Mouse (Mus musculus) intestine, postnatal 0 days (tissue): ENCODE results near the gene Stoml3. TPM values are rescaled to one million over a fixed set of nuclear protein-coding genes. Genes with fewer than 3 reads are reported as not detected.

Experiments
- ATAC-seq: fragments of 200-750 bp; cut with Nextera tagmentation; 2 replicates; pipeline ENCODE4 v1.8.0; 2017; ENCODE audit warnings: mild to moderate bottlenecking, moderate TSS enrichment, moderate library complexity
- H3K27ac ChIP-seq: fragments of 300-500 bp; sonication (generic); 2 replicates; pipeline ENCODE4 v1.5.1; 2014; ENCODE audit warnings: mild to moderate bottlenecking, low read depth, low read length, moderate library complexity
- H3K27me3 ChIP-seq: fragments of 300-500 bp; sonication (generic); replicated peaks from 2 replicates; pipeline ENCODE4 v1.6.1; 2014; ENCODE audit warnings: low read length, mixed read lengths; ENCODE audit not compliant: control insufficient read depth, insufficient read depth
- H3K36me3 ChIP-seq: fragments of 300-500 bp; sonication (generic); 2 replicates; pipeline ENCODE4 v1.6.1; 2014; ENCODE audit warnings: mild to moderate bottlenecking, moderate library complexity; ENCODE audit not compliant: control insufficient read depth, insufficient read depth
- H3K4me1 ChIP-seq: fragments of 300-500 bp; sonication (generic); replicated peaks from 2 replicates; pipeline ENCODE4 v1.6.1; 2014; ENCODE audit warnings: antibody characterized with exemption, low read length, mixed read lengths; ENCODE audit not compliant: control insufficient read depth, insufficient read depth
- H3K4me2 ChIP-seq: fragments of 300-500 bp; sonication (generic); replicated peaks from 2 replicates; pipeline ENCODE4 v1.6.1; 2014; ENCODE audit warnings: low read depth, mild to moderate bottlenecking, moderate library complexity
- H3K4me3 ChIP-seq: fragments of 300-500 bp; sonication (generic); 2 replicates; pipeline ENCODE4 v1.5.1; 2014; ENCODE audit warnings: low read depth, low read length
- H3K9ac ChIP-seq: fragments of 300-500 bp; sonication (generic); 2 replicates; pipeline ENCODE4 v1.6.1; 2014; ENCODE audit warnings: mild to moderate bottlenecking, low read depth, low read length
- H3K9me3 ChIP-seq: fragments of 300-500 bp; sonication (generic); 2 replicates; pipeline ENCODE4 v1.6.1; 2016; ENCODE audit warnings: mixed run types; ENCODE audit not compliant: control insufficient read depth
- CTCF ChIP-seq: sonication (generic); IDR thresholded peaks from 2 replicates; pipeline ENCODE4 v1.5.1; 2016; ENCODE audit warnings: low read depth, mild to moderate bottlenecking, control low read depth, antibody characterized with exemption, moderate library complexity
- WGBS: fragments of 180-500 bp; shearing (Covaris S2); extraction: QIAGEN DNeasy Blood & Tissue Kit; methylation state at CpG from one replicate; pipeline ENCODE4 v1.1.7; 2014; 5-methylcytosine and 5-hydroxymethylcytosine counted together
- polyA plus RNA-seq: library from polyadenylated mRNA; unstranded; fragments of >200 nt; fragmentation: Nextera tagmentation; extraction: Ambion mirVana; gene quantifications from 2 replicates; pipeline ENCODE4 v1.2.1, GENCODE M21; 2015

Gene Stoml3
- polyA plus RNA-seq, 1 experiment from 2014 or later = not detected

DNA sequence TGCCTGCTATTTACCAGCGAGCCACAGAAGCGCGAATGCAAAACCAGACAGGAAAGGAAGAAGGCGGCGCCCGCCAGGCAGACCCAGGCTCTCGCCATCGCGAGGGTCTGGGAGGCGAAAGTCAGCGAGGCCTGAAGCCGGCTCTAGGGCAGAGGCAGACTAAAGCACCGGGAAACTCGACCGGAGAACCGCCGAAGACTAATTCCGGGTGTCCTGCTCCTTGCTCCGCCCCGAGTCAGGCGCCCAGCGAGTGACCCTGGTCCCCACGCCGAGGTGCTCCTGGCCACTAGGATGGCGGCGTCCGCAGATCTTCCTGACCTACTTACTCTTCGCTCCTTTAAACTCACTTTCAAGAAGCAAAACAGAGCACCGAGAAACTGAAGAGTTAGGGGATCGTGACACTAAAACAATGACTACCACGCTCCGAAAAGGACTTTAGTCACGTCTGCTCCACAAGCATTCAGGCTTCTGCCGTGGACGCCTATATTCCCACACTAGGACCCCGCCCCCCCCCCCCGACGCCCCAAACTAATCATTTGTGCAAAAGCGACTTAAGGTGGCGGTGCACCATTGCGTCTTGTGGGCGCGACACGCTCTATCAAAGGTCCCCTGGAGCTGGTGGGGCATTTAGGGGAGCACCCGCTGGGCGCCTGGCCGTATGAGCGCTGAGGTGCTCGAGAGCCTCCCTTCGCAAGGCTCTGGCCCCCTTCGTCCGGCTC is 25.2 kb upstream of the Stoml3 start, which contains the start of the genes Nhlrc3 and Proser1:
TSS of gene Nhlrc3 (minus strand) at position 287 of the 719 bp plus-strand sequence.
TSS of gene Proser1 (plus strand) at position 621 of the 719 bp plus-strand sequence.
- Histone ChIP-seq H3K4me3 (peak within 1 kb of the TSS; percentile 83), H3K36me3 (peaks cover 15% of the 10 kb centered on the region), H3K4me1 (peaks cover 4% of the 10 kb centered on the region; the same call in 1 of the 2 replicates), H3K4me2 (peak within 1 kb of the TSS; percentile 70), H3K27me3 (no peaks in the 10 kb centered on the region), H3K9ac (peak within 1 kb of the TSS; percentile 95), H3K9me3 (no peaks in the 10 kb centered on the region), H3K27ac (peak within 1 kb of the TSS; percentile 87)
- WGBS = under 1% methylated on average over 52 of the region's 52 CpGs
- peak; percentile 19; the same call in 1 of the 2 replicates for TF ChIP-seq CTCF
- peak; percentile 97 for ATAC-seq

DNA sequence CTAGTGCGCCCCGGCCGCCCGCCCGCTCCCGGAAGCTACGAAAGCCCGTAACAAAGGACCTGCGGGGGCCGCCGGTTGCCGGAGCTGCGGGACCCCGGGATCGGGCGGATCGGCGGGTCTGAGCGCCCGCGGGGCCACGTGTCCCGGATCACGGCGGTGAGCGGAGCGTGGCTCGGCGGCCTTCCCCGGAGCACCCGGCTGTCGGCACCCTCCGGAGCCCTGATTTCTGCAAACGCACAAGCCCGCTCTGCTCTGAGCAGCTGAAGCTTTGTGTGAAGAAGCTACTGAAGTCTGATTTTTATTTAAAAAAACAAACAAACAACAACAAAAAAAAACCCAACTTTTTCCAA is 24.7 kb upstream of the Stoml3 start:
- under 1% methylated on average over 35 of the region's 35 CpGs for WGBS
- no peaks in the 10 kb centered on the region for H3K27me3 ChIP-seq
- H3K9me3 ChIP-seq = no peaks in the 10 kb centered on the region
- peak overlapping the region; percentile 70 for H3K4me2 ChIP-seq
- peak; percentile 50 for ATAC-seq
- peaks cover 4% of the 10 kb centered on the region; the same call in 1 of the 2 replicates for H3K4me1 ChIP-seq
- peak overlapping the region; percentile 87 for H3K27ac ChIP-seq
- TF ChIP-seq CTCF = no peak
- H3K36me3 ChIP-seq = peaks cover 10% of the 10 kb centered on the region
- H3K4me3 ChIP-seq = peak overlapping the region; percentile 83
- H3K9ac ChIP-seq = peak overlapping the region; percentile 95

DNA sequence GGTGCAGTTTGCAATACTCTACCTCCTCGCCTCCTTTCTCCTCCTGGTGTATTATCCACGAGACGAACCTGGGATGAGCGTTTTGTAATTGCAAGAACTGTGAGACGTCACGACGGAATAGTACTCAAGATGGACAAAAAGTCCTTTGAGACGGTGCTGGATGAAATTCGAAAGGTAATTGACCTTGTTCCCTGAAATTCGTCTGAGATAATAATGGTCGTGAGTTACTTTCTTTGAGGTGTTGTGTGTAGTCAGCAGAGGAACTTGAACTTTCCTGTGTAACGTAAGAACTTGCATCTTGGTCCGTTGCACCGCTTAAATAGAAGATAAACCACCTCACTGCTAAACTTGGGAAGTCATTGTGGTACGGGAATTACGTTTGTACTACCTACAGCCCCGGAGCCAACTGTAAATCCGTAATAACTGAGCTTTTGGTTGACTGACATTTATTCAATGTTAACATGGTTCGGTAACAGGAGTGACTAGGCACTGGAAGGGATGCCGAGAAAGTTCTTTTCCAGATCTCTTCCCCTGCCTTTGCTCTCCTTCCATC is 24.2 kb upstream of the Stoml3 start:
- Histone ChIP-seq H3K9ac (peak overlapping the region; percentile 95), H3K27ac (peak overlapping the region; percentile 36; the same call in 1 of the 2 replicates), H3K27me3 (no peaks in the 10 kb centered on the region), H3K9me3 (no peaks in the 10 kb centered on the region), H3K4me2 (peak overlapping the region; percentile 70), H3K4me3 (peak overlapping the region; percentile 83), H3K36me3 (peaks cover 10% of the 10 kb centered on the region; the same call in 1 of the 2 replicates), H3K4me1 (peaks cover 4% of the 10 kb centered on the region; the same call in 1 of the 2 replicates)
- WGBS = under 1% methylated on average over 20 of the region's 20 CpGs
- TF ChIP-seq CTCF = no peak
- ATAC-seq = no peak

DNA sequence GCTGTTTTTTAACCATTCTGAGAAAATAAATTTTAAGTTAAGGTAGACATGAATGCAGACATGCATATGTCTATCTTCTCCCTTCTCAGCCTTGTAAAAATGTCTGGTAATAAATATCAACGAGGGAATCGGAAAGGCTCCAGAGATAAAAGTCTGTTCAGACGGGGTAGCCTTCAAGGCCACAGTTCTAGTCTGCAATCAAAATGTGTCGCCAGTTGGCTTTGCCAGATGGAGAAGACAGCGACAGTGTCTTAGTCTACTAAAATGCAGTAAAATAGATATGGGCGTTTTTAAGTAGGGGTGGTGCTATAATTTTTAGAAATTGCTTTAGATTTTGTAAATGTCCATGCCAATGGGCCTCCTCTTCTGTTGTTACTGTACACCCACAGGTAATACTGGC is 23.1 kb upstream of the Stoml3 start:
- Histone ChIP-seq H3K27me3 (no peaks in the 10 kb centered on the region), H3K4me2 (peak overlapping the region; percentile 70), H3K9me3 (no peaks in the 10 kb centered on the region), H3K27ac (no peak overlapping the region), H3K4me3 (peak overlapping the region; percentile 83), H3K9ac (no peak overlapping the region), H3K4me1 (peaks cover 4% of the 10 kb centered on the region; the same call in 1 of the 2 replicates), H3K36me3 (peaks cover 10% of the 10 kb centered on the region)
- no peak for ATAC-seq
- TF ChIP-seq CTCF = no peak
- 20% methylated on average over 6 of the region's 6 CpGs for WGBS

DNA sequence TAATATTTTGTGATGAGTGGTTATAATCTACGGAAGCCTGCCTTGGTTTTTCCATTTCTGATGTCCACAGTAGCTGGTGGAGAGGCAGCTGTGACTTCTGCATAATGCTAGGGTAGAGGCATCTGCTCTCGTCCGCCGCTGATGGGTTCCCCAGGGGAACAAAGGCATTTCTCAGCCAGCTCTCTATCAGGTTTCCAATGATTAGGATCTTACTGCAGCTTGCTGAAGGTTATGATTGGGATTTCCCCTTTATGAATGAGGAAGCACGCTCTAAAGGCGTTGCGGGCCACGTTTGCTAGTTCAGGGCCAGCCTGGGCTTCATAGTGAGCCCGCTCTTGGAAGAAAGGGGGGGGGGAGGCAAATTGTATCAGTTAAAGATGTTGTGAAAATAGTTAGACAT is 22.0 kb upstream of the Stoml3 start:
- no peak overlapping the region for H3K9ac ChIP-seq
- H3K4me3 ChIP-seq = no peak overlapping the region
- H3K27ac ChIP-seq = no peak overlapping the region
- no peak for TF ChIP-seq CTCF
- no peak overlapping the region for H3K4me2 ChIP-seq
- no peak for ATAC-seq
- 60% methylated on average over 9 of the region's 9 CpGs for WGBS
- no peaks in the 10 kb centered on the region for H3K9me3 ChIP-seq
- peaks cover 4% of the 10 kb centered on the region; the same call in 1 of the 2 replicates for H3K4me1 ChIP-seq
- peaks cover 21% of the 10 kb centered on the region for H3K36me3 ChIP-seq
- H3K27me3 ChIP-seq = no peaks in the 10 kb centered on the region

DNA sequence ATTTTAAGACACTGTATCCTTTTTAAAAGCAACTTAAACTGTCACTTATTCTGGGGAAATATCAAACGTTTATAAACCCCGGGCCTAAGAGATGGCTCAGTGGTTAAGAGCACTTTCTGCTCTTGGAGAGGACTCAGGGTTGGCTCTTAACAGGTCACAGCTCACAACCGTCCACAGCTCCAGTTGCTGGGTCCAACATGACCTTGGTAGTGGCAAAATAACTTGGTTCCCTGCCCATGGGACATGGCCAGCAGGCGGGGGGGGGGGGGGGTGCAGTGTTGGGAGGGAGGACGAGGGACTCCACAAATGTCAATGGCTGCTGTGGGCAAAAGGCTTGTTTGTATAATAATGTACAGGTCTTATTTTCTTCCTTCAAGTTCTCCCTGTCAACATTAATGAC is 21.1 kb upstream of the Stoml3 start:
- no peak overlapping the region for H3K4me3 ChIP-seq
- no peak overlapping the region for H3K4me2 ChIP-seq
- no peak overlapping the region for H3K27ac ChIP-seq
- H3K9ac ChIP-seq = no peak overlapping the region
- 75% methylated on average over 5 of the region's 5 CpGs for WGBS
- H3K27me3 ChIP-seq = no peaks in the 10 kb centered on the region
- peaks cover under 1% of the 10 kb centered on the region; the same call in 1 of the 2 replicates for H3K4me1 ChIP-seq
- no peaks in the 10 kb centered on the region for H3K9me3 ChIP-seq
- ATAC-seq = no peak
- no peak for TF ChIP-seq CTCF
- H3K36me3 ChIP-seq = peaks cover 30% of the 10 kb centered on the region
